Mouse (Mus musculus) 3T3-L1 (cell line): ENCODE results near the gene Tigar.

ENCODE experiments used
- DNase-seq: peaks from one replicate; pipeline ENCODE4 v3.0.0-alpha.2; 2015; ENCODE audit warnings: low read depth, low spot score

Gene Tigar

DNA sequence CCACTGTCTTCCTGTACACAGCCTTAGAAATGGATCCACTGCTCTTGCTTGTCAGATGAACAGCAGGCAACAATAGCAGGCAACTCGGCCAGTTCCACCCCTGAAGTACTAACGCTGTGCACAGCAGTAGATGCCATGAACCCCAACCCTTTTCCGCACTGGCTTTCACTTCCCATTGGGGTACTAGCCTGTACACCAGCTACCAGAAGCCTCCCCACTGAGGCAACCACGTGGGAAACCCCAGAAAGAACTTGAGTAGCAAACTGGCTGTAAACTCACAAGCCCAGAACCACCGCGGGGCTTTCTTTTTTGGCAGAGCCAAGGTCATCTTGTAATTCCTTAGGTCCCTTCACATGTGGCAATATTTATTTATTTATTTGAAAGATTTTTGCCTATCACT lies 27.5 kb downstream of the Tigar start:
- DNase-seq = no peak

- DNase-seq = peak; percentile 49
Observed at GRCm38 (mm10) chr6:127079867-127080731, 29.3 kb downstream of the Tigar start.

GRCm38 (mm10) chr6:127072817-127073216 lies 36.5 kb downstream of the Tigar start, which contains the start of gene Fgf23:
Gene Fgf23, plus strand, starts transcription at chr6:127072902.
- DNase-seq = peak; percentile 56

DNA sequence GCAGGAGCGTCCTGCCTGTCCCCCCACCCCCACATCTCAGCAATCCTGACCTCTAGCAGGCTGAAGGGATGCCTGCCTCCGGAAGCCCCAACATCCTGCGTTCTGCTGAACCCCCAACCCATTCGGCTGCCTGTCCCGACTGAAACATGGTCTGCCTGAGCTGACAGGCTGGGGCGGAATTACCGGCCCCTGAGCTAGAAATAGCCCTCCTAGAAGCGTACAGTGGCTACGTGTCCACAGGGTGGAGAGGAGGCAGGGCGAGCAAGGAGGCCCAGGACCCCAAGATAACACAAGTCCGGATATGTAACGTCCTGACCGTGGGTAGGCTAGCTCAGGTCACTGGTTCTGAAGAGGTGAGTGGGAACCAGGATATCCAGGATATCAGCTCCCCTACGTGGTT lies 44.5 kb downstream of the Tigar start:
- DNase-seq = no peak

- no peak for DNase-seq
Observed at GRCm38 (mm10) chr6:127063915-127064314, 45.4 kb downstream of the Tigar start.

GRCm38 (mm10) chr6:127059975-127060374 lies 49.4 kb downstream of the Tigar start:
- no peak for DNase-seq

DNA sequence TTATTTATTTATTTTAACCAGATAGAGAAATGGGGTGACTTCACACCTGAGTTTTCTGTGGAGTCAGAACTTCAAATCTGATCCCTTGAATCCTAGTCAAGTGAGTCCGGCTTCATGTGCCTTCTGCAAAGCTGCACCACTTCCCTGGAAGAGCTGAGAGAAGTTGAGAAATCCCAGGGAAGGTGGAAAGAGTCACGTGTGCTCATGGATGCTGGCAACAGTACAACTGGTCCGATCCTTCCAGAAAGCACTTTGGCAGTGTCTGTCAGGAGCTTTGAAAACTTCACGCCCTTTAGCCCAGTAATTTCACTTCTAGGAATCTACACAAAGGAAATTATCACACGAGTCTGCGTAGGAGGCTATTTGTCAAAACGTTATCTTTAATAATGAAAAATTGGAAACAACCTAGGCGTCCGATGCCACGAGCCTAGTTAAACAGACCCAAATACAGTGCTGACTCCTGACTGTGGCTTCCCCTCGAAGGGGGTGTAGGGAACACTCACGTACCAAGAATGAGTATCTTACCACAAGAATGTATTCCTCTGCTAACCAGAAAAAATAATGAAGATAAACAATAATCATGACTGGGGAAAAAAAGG lies 52.3 kb downstream of the Tigar start:
- DNase-seq = peak; percentile 97

DNA sequence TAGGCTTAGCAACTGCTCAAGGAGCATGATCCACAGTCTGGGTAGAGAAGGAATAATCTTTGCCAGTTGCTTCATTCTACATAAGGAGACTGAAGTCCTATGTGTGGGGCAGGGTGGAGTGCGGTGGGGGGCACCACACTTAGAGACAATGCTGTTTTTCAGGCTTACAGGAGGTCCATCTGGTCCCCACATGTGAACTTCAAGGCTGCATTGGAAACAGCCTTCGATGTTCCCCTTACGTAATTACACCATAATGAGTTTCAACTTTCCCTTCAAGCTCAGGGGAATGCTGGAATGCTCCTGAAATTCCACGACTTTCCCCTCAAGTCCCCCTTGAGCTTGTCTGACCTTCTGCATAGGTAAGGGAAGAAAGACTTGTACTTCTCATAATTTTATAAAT lies 58.5 kb downstream of the Tigar start:
- DNase-seq = no peak

DNA sequence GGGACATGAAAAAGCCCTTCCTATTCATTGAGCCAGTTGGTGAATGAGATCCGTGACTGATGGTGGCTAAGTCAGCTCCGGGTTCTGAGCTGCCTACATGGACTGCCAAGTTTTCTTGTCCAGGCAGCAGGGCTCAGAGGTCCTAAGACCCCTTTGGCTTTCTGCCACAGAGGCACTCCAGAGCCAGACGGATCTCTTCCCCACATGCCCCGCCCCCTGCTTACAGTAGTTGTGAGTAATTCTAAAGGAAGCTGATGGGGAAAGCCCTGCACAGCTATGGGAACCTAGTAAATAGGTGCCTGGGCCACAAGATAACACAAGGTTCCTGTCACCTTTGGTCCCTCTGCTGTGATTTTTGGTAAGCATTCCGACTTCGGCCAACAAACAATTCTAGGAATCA lies 64.4 kb downstream of the Tigar start:
- DNase-seq = peak; percentile 56
